Mouse (Mus musculus): ENCODE data around the gene Tmem218. TPM values are rescaled to one million over a fixed set of nuclear protein-coding genes. Genes with fewer than 3 reads are reported as not detected.

Gene Tmem218
- polyA plus RNA-seq, 1 experiment, result 5.8 TPM

GRCm38 (mm10) chr9:37232201-37233195 is 24.5 kb downstream of the Tmem218 start:
- no peak for DNase-seq (ENCODE audit: low read depth)

- DNase-seq (ENCODE audit: low read depth), result no peak
These were observed 28.1 kb downstream of the Tmem218 start for GRCm38 (mm10) chr9:37235951-37236737.

GRCm38 (mm10) chr9:37242764-37243163 is 34.7 kb downstream of the Tmem218 start:
- DNase-seq (ENCODE audit: low read depth), result no peak

GRCm38 (mm10) chr9:37244600-37244999 is 36.6 kb downstream of the Tmem218 start:
- DNase-seq (ENCODE audit: low read depth), result no peak

- DNase-seq (ENCODE audit: low read depth), result no peak
These were observed 37.4 kb downstream of the Tmem218 start for GRCm38 (mm10) chr9:37245404-37245803.

GRCm38 (mm10) chr9:37245810-37246209 is 37.8 kb downstream of the Tmem218 start:
- DNase-seq (ENCODE audit: low read depth), result no peak

GRCm38 (mm10) chr9:37247429-37247828 is 39.4 kb downstream of the Tmem218 start:
- DNase-seq (ENCODE audit: low read depth), result no peak

GRCm38 (mm10) chr9:37248381-37248906 is 40.4 kb downstream of the Tmem218 start:
- DNase-seq (ENCODE audit: low read depth), result no peak

GRCm38 (mm10) chr9:37249976-37250375 is 42.0 kb downstream of the Tmem218 start:
- no peak for DNase-seq (ENCODE audit: low read depth)

GRCm38 (mm10) chr9:37250631-37251030 is 42.6 kb downstream of the Tmem218 start:
- DNase-seq (ENCODE audit: low read depth), result no peak

- DNase-seq (ENCODE audit: low read depth), result no peak
These were observed 46.6 kb downstream of the Tmem218 start for GRCm38 (mm10) chr9:37254531-37255110.

- DNase-seq (ENCODE audit: low read depth), result no peak
These were observed 47.3 kb downstream of the Tmem218 start, which contains the start of gene Slc37a2 for GRCm38 (mm10) chr9:37255149-37255888. TSS of gene Slc37a2 (minus strand) at chr9:37255738.

- no peak for DNase-seq (ENCODE audit: low read depth)
These were observed 47.8 kb downstream of the Tmem218 start for GRCm38 (mm10) chr9:37255889-37256225.

GRCm38 (mm10) chr9:37266622-37267021 is 58.6 kb downstream of the Tmem218 start:
- DNase-seq (ENCODE audit: low read depth), result no peak

Other genes with a start within 250 kb of the Tmem218 start
- gene Pknox2, start 60.8 kb upstream of the Tmem218 start, polyA plus RNA-seq (2012; rRNA removed), result 4.9 and 5.4 TPM in 2 replicates
- 3.2 and 3.9 TPM in 2 replicates for gene Slc37a2, start 47.5 kb downstream of the Tmem218 start, polyA plus RNA-seq (2012; rRNA removed)
- gene Ccdc15, start 140.2 kb downstream of the Tmem218 start, polyA plus RNA-seq (2012; rRNA removed), result 0.77 and 1.1 TPM in 2 replicates
- gene Hepacam, start 159.1 kb downstream of the Tmem218 start, polyA plus RNA-seq (2012; rRNA removed), result 0.32 and 0.51 TPM in 2 replicates
- gene Robo4, start 193.7 kb downstream of the Tmem218 start, polyA plus RNA-seq (2012; rRNA removed), result 27.9 and 34.2 TPM in 2 replicates
- gene Robo3, start 225.0 kb downstream of the Tmem218 start, polyA plus RNA-seq (2012; rRNA removed), result 0.25 and 0.34 TPM in 2 replicates